Mouse (Mus musculus) stomach, postnatal 0 days (tissue): ENCODE results near the gene Arpp21.

Experiments used
- CTCF ChIP-seq: IDR thresholded peaks from 2 replicates; pipeline ENCODE4 v1.5.1; 2016; ENCODE audit warnings: antibody characterized with exemption, low read depth, mild to moderate bottlenecking, moderate library complexity
- EP300 ChIP-seq: optimal IDR thresholded peaks from 2 replicates; pipeline ENCODE3; 2016; ENCODE audit warnings: antibody characterized with exemption

DNA sequence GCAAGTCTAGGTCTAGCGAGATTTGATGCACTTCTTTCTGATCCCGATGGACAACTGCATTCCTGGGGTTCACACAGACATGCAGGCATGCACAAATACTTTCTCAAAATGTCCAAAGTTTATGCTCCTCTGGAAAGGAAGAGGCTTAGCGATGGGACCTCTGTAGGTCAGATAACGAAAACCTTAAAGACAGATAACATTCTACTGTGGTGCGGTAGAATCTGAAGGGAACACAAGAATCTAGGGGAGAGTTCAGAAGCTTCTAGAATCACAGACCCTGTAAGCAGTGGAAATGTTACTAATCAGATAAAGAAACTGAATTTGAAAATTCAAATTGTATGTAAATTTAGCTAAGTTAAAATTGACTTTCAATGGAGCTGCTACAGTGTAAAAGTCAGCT lies 62.0 kb downstream of the Arpp21 start:
- no peak for TF ChIP-seq CTCF
- TF ChIP-seq EP300 = no peak
